Mouse (Mus musculus) CD4-positive, CD25-positive, alpha-beta regulatory T cell, adult 2 months (primary cell): ENCODE measurements around the gene Olfr1322.

ENCODE experiments used
- DNase-seq: peaks from one replicate; pipeline ENCODE4 v3.0.0-alpha.2; 2012; ENCODE audit warnings: low read depth, low spot score

Olfr1322 gene

GRCm38 (mm10) chrX:49891383-49891782, at the start of gene Olfr1322:
Olfr1322 (minus strand) TSS chrX:49891483.
- DNase-seq: no peak

GRCm38 (mm10) chrX:49877651-49878349, 13.5 kb downstream of the Olfr1322 start:
- no peak for DNase-seq
